Mouse (Mus musculus): Measurements from ENCODE around the gene Klk6. TPM values are rescaled to one million over a fixed set of nuclear protein-coding genes. Genes with fewer than 3 reads are reported as not detected.

Gene Klk6
- total RNA-seq, 4 experiments from 2014 or later = 3.2 to 9.7 (median 6.3) TPM

GRCm38 (mm10) chr7:43821581-43821980 is 2.7 kb upstream of the Klk6 start:
- no peak for DNase-seq (ENCODE audit: low spot score in 2 of 2)

GRCm38 (mm10) chr7:43826056-43826455 is 1.8 kb downstream of the Klk6 start:
- no peak for DNase-seq (ENCODE audit: low spot score in 2 of 2)

GRCm38 (mm10) chr7:43827706-43828105 is 3.4 kb downstream of the Klk6 start:
- DNase-seq (ENCODE audit: low spot score in 2 of 2) = no peak

- no peak for DNase-seq (ENCODE audit: low spot score in 2 of 2)
Measured at GRCm38 (mm10) chr7:43829006-43829405, 4.7 kb downstream of the Klk6 start.

- no peak for DNase-seq (ENCODE audit: low spot score in 2 of 2)
Measured at GRCm38 (mm10) chr7:43841701-43842100, 17.4 kb downstream of the Klk6 start, which contains the start of gene Klk5. Gene Klk5, plus strand, starts transcription at chr7:43841971.

GRCm38 (mm10) chr7:43843801-43844200 is 19.5 kb downstream of the Klk6 start:
- DNase-seq (ENCODE audit: low spot score in 2 of 2) = no peak

- DNase-seq (ENCODE audit: low spot score in 2 of 2) = no peak
Measured at GRCm38 (mm10) chr7:43851616-43852015, 27.3 kb downstream of the Klk6 start.

- DNase-seq (ENCODE audit: low spot score in 2 of 2) = no peak
Measured at GRCm38 (mm10) chr7:43854642-43855380, 30.5 kb downstream of the Klk6 start.

- no peak for DNase-seq (ENCODE audit: low spot score in 2 of 2)
Measured at GRCm38 (mm10) chr7:43855709-43856108, 31.4 kb downstream of the Klk6 start.

- DNase-seq (ENCODE audit: low spot score in 2 of 2) = no peak
Measured at GRCm38 (mm10) chr7:43856307-43856706, 32.0 kb downstream of the Klk6 start.

GRCm38 (mm10) chr7:43857501-43857900 is 33.2 kb downstream of the Klk6 start:
- DNase-seq (ENCODE audit: low spot score in 2 of 2) = no peak

- no peak for DNase-seq (ENCODE audit: low spot score in 2 of 2)
Measured at GRCm38 (mm10) chr7:43860411-43860810, 36.1 kb downstream of the Klk6 start.

- peak; percentile 14 to 66 for DNase-seq (ENCODE audit: low spot score in 2 of 2)
Measured at GRCm38 (mm10) chr7:43873237-43873636, 48.9 kb downstream of the Klk6 start.

- DNase-seq (ENCODE audit: low spot score in 2 of 2) = no peak
Measured at GRCm38 (mm10) chr7:43873674-43874073, 49.4 kb downstream of the Klk6 start.

- no peak for DNase-seq (ENCODE audit: low spot score in 2 of 2)
Measured at GRCm38 (mm10) chr7:43874868-43875375, 50.6 kb downstream of the Klk6 start.

- no peak for DNase-seq (ENCODE audit: low spot score in 2 of 2)
Measured at GRCm38 (mm10) chr7:43876444-43876843, 52.1 kb downstream of the Klk6 start.

GRCm38 (mm10) chr7:43878281-43878680 is 54.0 kb downstream of the Klk6 start:
- DNase-seq (ENCODE audit: low spot score in 2 of 2) = no peak

- DNase-seq (ENCODE audit: low spot score in 2 of 2) = no peak
Measured at GRCm38 (mm10) chr7:43880912-43881311, 56.6 kb downstream of the Klk6 start, which contains the start of gene Klk4. Gene Klk4, plus strand, starts transcription at chr7:43881160.

Other genes starting within 250 kb of the Klk6 start
- 10 to 100 TPM; 17.8 to 18.8 (median 18.2) TPM for gene Zfp719, start 244.9 kb upstream of the Klk6 start, total RNA-seq (2022)
- gene Zfp819, start 217.3 kb upstream of the Klk6 start, total RNA-seq (2022) = under 1 TPM; 0.26 to 0.35 (median 0.29) TPM
- gene Ceacam18, start 189.8 kb upstream of the Klk6 start, total RNA-seq (2022) = not detected
- gene Siglece, start 164.3 kb upstream of the Klk6 start, total RNA-seq (2022) = 1 to 10 TPM; 1.1 to 1.3 (median 1.3) TPM
- gene Ctu1, start 152.5 kb upstream of the Klk6 start, total RNA-seq (2022) = 1 to 10 TPM; 7.9 to 9.9 (median 9.3) TPM
- gene Klk14, start 134.1 kb upstream of the Klk6 start, total RNA-seq (2022) = not detected
- not detected for gene Klk13, start 111.9 kb upstream of the Klk6 start, total RNA-seq (2022)
- not detected for gene Klk12, start 55.6 kb upstream of the Klk6 start, total RNA-seq (2022)
- not detected for gene Klk11, start 49.9 kb upstream of the Klk6 start, total RNA-seq (2022)
- not detected for gene Klk10, start 43.5 kb upstream of the Klk6 start, total RNA-seq (2022)
- gene Klk9, start 32.6 kb upstream of the Klk6 start, total RNA-seq (2022) = not detected
- gene Klk8, start 26.9 kb upstream of the Klk6 start, total RNA-seq (2022) = 1 to 10 TPM; 5.2 to 7.4 (median 6.5) TPM
- gene Klk7, start 13.2 kb upstream of the Klk6 start, total RNA-seq (2022) = not detected
- gene Klk5, start 17.5 kb downstream of the Klk6 start, total RNA-seq (2022) = not detected
- gene Klk4, start 56.7 kb downstream of the Klk6 start, total RNA-seq (2022) = not detected
- not detected for gene Klk15, start 109.2 kb downstream of the Klk6 start, total RNA-seq (2022)
- gene Klk1b8, start 126.2 kb downstream of the Klk6 start, total RNA-seq (2022) = not detected
- gene Klk1b1, start 142.3 kb downstream of the Klk6 start, total RNA-seq (2022) = not detected
- gene Klk1b9, start 151.6 kb downstream of the Klk6 start, total RNA-seq (2022) = not detected
- gene Klk1b11, start 171.4 kb downstream of the Klk6 start, total RNA-seq (2022) = not detected
- not detected for gene Klk1b26, start 187.7 kb downstream of the Klk6 start, total RNA-seq (2022)
- not detected for gene Klk1b27, start 227.8 kb downstream of the Klk6 start, total RNA-seq (2022)